Mouse (Mus musculus): Measurements from ENCODE around the gene Clec2l.

- TF ChIP-seq EP300 (IDR thresholded peaks at IDR 0.05; ENCODE audit: low read depth), result no peak
- TF ChIP-seq CTCF (IDR thresholded peaks at IDR 0.05; ENCODE audit: low read depth), result peak; percentile 63
Observed at GRCm38 (mm10) chr6:38669580-38669979, 6.7 kb downstream of the Clec2l start.
